Mouse (Mus musculus) heart, embryonic 16.5 days (tissue): ENCODE results near the gene Galk1. TPM values are rescaled to one million over a fixed set of nuclear protein-coding genes. Genes with fewer than 3 reads are reported as not detected.

ENCODE experiments used
- ATAC-seq: fragments of 200-750 bp; cut with Nextera tagmentation; replicated peaks from 2 replicates; pipeline ENCODE4 v1.8.0; 2017; ENCODE audit warnings: moderate number of reproducible peaks; ENCODE audit not compliant: insufficient read depth, low FRiP score; ENCODE audit errors: extremely low read depth
- H3K27ac ChIP-seq: fragments of 300-500 bp; sonication (generic); 2 replicates; pipeline ENCODE4 v1.5.1; 2014; ENCODE audit warnings: mild to moderate bottlenecking, low read length, control low read depth, moderate library complexity
- H3K27me3 ChIP-seq: fragments of 300-500 bp; sonication (generic); 2 replicates; pipeline ENCODE4 v1.6.1; 2014; ENCODE audit warnings: low read length, mixed read lengths; ENCODE audit not compliant: control insufficient read depth, insufficient read depth
- H3K36me3 ChIP-seq: fragments of 300-500 bp; sonication (generic); 2 replicates; pipeline ENCODE4 v1.6.1; 2014; ENCODE audit not compliant: control insufficient read depth, insufficient read depth
- H3K4me1 ChIP-seq: fragments of 300-500 bp; sonication (generic); 2 replicates; pipeline ENCODE4 v1.6.1; 2014; ENCODE audit warnings: low read length, mixed read lengths; ENCODE audit not compliant: control insufficient read depth, insufficient read depth
- H3K4me2 ChIP-seq: fragments of 300-500 bp; sonication (generic); 2 replicates; pipeline ENCODE4 v1.6.1; 2014; ENCODE audit warnings: low read depth, mild to moderate bottlenecking, control low read depth, low read length
- H3K4me3 ChIP-seq: fragments of 300-500 bp; sonication (generic); 2 replicates; pipeline ENCODE4 v1.5.1; 2014; ENCODE audit warnings: mild to moderate bottlenecking, control low read depth, low read length
- H3K9ac ChIP-seq: fragments of 300-500 bp; sonication (generic); 2 replicates; pipeline ENCODE4 v1.6.1; 2014; ENCODE audit warnings: low read length, control low read depth
- H3K9me3 ChIP-seq: fragments of 300-500 bp; sonication (generic); replicated peaks from 2 replicates; pipeline ENCODE4 v1.6.1; 2016; ENCODE audit warnings: low read length; ENCODE audit not compliant: control insufficient read depth
- WGBS: fragments of 180-500 bp; shearing (Covaris S2); extraction: QIAGEN DNeasy Blood & Tissue Kit; methylation state at CpG from one replicate; pipeline ENCODE4 v1.1.7; 2014; 5-methylcytosine and 5-hydroxymethylcytosine counted together
- polyA plus RNA-seq: library from polyadenylated mRNA; unstranded; fragments of >200 nt; fragmentation: Nextera tagmentation; extraction: Ambion mirVana; gene quantifications from 2 replicates; pipeline ENCODE4 v1.2.1, GENCODE M21; 2015

Gene Galk1
- 142 and 153 TPM in 2 replicates for polyA plus RNA-seq

DNA sequence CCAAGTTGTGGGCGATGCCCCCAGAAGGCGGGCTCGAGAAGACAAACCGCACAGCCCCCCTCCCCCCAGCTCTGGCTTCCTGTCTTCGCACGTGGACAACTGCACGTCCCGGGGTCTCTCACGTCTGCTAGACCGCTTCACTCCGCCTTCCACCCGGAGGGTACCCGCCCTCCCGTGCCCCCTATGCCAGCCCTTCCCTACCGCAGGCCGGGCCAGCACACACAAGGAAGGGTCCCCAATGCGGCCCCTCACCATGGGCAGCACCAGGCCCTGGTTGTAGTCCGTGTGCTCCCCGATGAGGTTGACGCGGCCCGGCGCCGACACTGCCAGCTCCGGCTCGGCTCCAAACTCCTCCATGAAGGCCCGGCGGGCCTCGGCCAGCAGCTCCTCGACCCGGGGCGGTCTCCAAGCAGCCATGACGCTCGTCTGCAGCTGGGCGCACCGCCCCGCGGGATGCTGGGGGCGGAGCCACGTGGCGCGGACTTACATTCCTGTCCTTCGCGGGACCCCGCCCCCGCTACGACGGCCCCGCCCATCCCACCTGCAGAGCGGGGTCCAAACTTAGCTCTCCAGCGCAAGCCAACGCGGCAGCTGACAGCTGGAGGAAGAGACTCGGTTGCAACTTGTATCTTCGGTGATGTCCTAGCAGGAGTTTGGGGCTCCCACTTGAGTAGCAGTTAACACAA, at the start of gene Galk1:
TSS of gene Galk1 (minus strand) at position 458 of the 686 bp plus-strand sequence.
- Histone ChIP-seq H3K4me2 (peak within 1 kb of the TSS; percentile 93), H3K4me1 (peaks cover 21% of the 10 kb centered on the region), H3K36me3 (peaks cover 11% of the 10 kb centered on the region), H3K27ac (peak within 1 kb of the TSS; percentile 95), H3K27me3 (no peaks in the 10 kb centered on the region), H3K4me3 (peak within 1 kb of the TSS; percentile 86), H3K9me3 (no peaks in the 10 kb centered on the region), H3K9ac (peak within 1 kb of the TSS; percentile 96)
- peak; percentile 94 for ATAC-seq
- WGBS, result under 1% methylated on average over 55 of the region's 55 CpGs

DNA sequence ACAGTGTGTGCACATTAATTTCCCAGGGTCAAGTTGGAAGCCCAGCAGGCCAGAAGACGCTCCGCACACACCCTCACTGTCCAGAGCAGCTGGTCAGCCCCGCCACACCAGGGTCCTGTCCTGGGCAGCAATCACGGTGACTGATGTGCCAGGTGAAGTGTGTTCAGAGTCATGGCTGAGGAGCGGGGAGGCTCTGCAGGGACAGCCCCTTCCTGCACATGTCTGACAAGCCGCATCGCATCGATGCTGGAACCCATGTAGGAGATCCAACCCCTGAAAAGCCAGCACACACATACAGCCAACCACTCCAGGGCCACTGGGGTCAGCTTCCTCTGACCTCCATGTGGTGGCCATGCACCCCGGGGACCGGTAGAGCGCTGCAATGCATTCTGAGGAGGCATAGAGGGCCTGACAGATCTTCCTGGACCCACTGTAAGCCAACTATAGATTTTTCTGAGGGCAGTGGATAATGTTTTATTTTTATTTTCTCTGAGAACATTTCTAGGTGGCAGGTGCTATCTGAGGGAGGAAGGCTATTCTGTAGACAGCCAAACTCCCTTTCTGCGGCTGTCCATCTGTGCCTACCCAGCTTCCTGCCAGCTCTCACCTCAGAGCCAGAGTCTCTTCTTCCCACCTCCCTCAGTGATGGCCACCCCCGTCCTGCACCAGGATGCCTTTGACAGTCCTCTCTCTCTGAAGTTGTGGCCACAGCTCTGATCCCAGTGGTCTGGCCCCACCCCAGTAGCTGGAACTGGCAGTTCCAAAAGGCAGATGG, 49.3 kb upstream of the Galk1 start:
- ATAC-seq, result no peak
- Histone ChIP-seq H3K4me3 (no peak overlapping the region), H3K27ac (no peak overlapping the region), H3K9ac (no peak overlapping the region), H3K27me3 (no peaks in the 10 kb centered on the region), H3K4me1 (peaks cover 11% of the 10 kb centered on the region), H3K4me2 (no peak overlapping the region), H3K9me3 (no peaks in the 10 kb centered on the region), H3K36me3 (peaks cover 26% of the 10 kb centered on the region)
- WGBS, result 87% methylated on average over 13 of the region's 13 CpGs

DNA sequence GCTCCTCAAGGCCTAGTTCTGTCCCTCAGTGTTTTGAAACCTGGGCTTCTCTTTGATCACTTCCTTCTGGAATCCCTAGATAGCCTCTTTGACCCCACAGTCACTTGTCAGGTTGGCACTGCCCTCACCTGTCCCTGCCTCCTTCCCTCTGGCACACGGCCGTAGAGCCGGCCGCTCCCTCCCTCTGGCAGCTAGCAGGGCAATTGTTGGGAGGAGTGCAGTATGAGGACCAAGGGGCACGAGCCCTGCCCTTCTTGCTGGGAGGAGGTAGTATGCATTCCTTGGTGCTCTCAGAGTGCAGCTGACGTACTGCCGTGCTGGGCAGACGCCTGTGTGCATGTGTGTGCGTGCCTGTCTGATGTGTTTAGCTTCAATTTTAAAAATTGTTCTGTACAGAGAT, 48.1 kb upstream of the Galk1 start:
- no peak overlapping the region for H3K9ac ChIP-seq
- no peaks in the 10 kb centered on the region for H3K9me3 ChIP-seq
- H3K4me1 ChIP-seq, result peaks cover 11% of the 10 kb centered on the region
- H3K4me3 ChIP-seq, result no peak overlapping the region
- H3K36me3 ChIP-seq, result peaks cover 36% of the 10 kb centered on the region
- WGBS, result 84% methylated on average over 9 of the region's 9 CpGs
- no peak for ATAC-seq
- H3K27me3 ChIP-seq, result no peaks in the 10 kb centered on the region
- H3K27ac ChIP-seq, result no peak overlapping the region
- H3K4me2 ChIP-seq, result no peak overlapping the region

DNA sequence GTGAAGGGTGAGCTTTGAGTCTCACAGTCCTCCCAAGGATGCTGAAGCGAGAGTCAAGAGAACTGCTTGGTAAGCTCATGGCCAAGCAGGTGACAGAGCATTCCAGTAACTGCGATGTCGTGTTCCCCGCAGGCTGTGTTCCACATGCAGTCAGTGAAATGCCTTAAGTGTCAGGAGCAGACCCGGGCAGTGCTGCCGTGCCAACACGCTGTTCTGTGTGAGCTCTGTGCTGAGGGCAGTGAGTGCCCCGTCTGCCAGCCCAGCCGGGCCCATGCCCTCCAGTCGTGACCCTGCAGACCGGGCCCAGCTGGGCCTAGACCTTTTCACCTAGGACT, 47.1 kb upstream of the Galk1 start:
- WGBS, result 88% methylated on average over 11 of the region's 11 CpGs

DNA sequence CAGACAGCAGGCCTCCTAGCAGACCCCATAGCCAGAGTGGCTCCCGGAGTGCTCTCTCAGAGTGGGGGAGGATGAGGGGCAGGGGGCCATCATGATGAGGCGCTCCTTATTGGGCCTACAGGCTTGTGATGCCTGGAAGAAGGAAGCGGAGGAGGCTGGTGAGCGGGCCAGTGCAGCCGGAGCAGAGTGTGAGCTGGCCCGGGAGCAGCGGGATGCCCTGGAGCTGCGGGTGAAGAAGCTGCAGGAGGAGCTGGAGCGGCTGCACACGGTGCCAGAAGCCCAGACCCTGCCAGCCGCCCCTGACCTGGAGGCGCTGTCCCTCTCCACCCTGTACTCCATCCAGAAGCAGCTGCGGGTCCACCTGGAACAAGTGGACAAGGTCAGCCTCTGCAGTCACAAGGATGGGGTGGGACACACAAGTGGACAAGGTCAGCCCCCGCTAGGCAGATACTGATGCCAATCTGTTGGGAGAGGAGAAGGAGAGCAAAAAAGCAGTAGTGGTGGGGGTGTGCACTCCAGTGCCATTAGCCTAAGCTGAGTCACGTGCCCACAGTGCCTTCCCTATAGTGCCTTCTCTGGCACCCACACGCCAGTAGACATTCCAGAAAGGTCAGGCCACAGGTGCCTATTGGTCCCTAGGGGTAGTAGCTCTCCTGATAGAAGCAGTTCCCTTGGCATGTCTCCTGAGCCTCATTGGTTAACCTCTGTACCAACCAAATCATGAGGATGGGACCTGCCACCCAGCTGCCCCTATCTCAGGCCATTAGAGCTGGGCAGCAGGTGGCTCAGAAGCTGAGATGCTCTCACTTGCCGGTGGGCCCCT, 46.6 kb upstream of the Galk1 start:
- Histone ChIP-seq H3K9ac (no peak overlapping the region), H3K9me3 (no peaks in the 10 kb centered on the region), H3K4me1 (peaks cover 11% of the 10 kb centered on the region), H3K27ac (no peak overlapping the region), H3K36me3 (peaks cover 49% of the 10 kb centered on the region), H3K4me2 (no peak overlapping the region), H3K27me3 (no peaks in the 10 kb centered on the region), H3K4me3 (no peak overlapping the region)
- no peak for ATAC-seq
- 85% methylated on average over 17 of the region's 17 CpGs for WGBS

More for the DNA sequence above, 47.1 kb upstream of the Galk1 start:
- Histone ChIP-seq H3K9ac (no peak overlapping the region), H3K27ac (no peak overlapping the region), H3K4me1 (peaks cover 11% of the 10 kb centered on the region), H3K27me3 (no peaks in the 10 kb centered on the region), H3K4me3 (no peak overlapping the region), H3K36me3 (peaks cover 44% of the 10 kb centered on the region), H3K4me2 (no peak overlapping the region), H3K9me3 (no peaks in the 10 kb centered on the region)
- no peak for ATAC-seq

DNA sequence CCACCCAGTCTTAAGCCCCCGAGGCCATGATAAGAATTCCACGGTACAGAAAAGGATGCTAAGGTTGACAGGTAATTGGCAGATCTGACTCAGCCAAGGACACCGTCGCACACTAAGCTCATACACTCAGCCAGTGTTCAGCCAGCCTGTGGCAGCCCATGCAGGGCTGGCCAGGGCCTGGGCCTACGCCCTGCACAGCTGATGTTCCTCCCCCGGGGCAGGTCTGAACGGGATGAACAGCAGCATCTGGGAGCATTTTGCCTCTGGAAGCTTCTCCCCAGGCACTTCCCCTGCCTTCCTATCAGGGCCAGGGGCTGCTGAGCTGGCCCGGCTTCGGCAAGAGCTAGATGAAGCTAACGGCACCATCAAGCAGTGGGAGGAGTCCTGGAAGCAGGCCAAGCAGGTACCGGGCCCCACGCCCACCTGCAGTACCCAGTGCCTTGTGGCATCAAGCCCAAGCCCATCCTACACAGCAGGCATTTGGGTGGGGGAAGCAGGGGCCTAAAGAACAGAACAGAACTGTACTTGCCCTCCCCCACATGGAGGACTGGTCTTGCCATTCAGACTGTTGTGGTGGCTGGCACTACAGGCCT, 45.6 kb upstream of the Galk1 start:
- Histone ChIP-seq H3K4me2 (no peak overlapping the region), H3K36me3 (peaks cover 58% of the 10 kb centered on the region), H3K4me3 (no peak overlapping the region), H3K27me3 (no peaks in the 10 kb centered on the region), H3K9ac (no peak overlapping the region), H3K9me3 (no peaks in the 10 kb centered on the region), H3K4me1 (peaks cover 11% of the 10 kb centered on the region), H3K27ac (0 out of 2 replicates have a peak overlapping the region, but pooled peaks have one; percentile 27)
- WGBS, result 62% methylated on average over 12 of the region's 12 CpGs
- ATAC-seq, result no peak

DNA sequence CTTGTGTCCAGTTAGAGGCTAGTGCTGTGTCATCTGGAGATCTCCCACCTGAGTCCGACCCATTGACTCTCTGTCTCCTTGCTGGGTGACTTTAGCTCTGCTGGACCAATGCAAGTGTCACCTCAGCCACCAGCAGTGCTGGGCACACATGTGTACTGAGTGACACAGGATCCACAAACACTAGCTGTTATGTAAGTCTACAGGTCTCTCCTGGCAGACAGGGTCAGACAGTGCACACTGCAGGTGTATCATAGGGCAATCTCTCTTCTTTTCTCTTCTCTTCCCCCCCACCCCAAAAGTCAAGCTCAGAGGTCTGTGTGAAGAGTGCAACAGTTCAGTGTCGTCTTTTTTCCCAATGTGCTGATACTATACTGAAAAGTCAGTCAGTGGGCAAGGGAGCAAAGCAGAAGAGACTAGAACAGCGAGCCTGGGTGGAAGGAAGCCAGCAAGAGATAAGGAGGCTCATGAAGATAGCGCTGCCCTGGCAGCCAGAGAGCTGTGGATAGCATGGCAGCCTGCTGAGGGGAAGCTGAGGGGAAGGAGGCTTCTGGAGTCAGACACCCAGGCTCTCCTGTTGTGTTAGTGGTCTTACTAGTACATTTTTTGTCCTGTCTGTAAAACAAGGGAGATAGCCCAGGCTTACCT, 44.8 kb upstream of the Galk1 start:
- 47% methylated on average over 4 of the region's 4 CpGs for WGBS
- no peak overlapping the region for H3K4me3 ChIP-seq
- peaks cover 65% of the 10 kb centered on the region for H3K36me3 ChIP-seq
- H3K27me3 ChIP-seq, result no peaks in the 10 kb centered on the region
- H3K27ac ChIP-seq, result peak overlapping the region; percentile 27; the same call in 1 of the 2 replicates
- no peak; the same call in 1 of the 2 replicates for ATAC-seq
- no peak overlapping the region for H3K4me2 ChIP-seq
- no peak overlapping the region for H3K9ac ChIP-seq
- peaks cover 11% of the 10 kb centered on the region for H3K4me1 ChIP-seq
- H3K9me3 ChIP-seq, result no peaks in the 10 kb centered on the region

DNA sequence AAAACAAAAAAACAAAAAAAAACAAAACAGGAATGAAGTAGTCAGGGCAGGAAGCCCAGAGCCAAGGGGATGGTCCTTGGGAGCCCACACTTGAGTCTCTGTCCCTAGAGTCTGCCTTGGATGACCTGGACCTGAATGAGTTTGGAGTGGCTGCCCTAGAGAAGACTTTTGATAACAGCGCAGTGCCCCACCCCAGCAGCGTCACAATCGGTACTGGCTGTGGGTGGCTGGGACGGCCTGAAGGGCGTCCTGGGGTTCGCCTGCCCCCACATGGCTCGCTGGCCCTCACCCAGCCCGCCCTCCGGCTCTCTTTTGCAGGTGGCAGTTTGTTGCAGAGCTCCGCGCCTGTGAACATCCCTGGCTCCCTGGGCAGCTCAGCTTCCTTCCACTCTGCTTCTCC, 43.4 kb upstream of the Galk1 start:
- H3K27me3 ChIP-seq, result no peaks in the 10 kb centered on the region
- H3K9ac ChIP-seq, result no peak overlapping the region
- H3K36me3 ChIP-seq, result peaks cover 64% of the 10 kb centered on the region
- no peaks in the 10 kb centered on the region for H3K9me3 ChIP-seq
- no peak for ATAC-seq
- no peak overlapping the region for H3K4me2 ChIP-seq
- peaks cover 11% of the 10 kb centered on the region for H3K4me1 ChIP-seq
- WGBS, result 84% methylated on average over 11 of the region's 11 CpGs
- H3K27ac ChIP-seq, result no peak overlapping the region
- H3K4me3 ChIP-seq, result no peak overlapping the region
